Mouse (Mus musculus) midbrain, embryonic 16.5 days (tissue): Measurements from ENCODE around the gene Nfil3. TPM values are rescaled to one million over a fixed set of nuclear protein-coding genes. Genes with fewer than 3 reads are reported as not detected.

ENCODE experiments used
- polyA plus RNA-seq: library from polyadenylated mRNA; unstranded; fragments of >200 nt; fragmentation: Nextera tagmentation; extraction: Ambion mirVana; gene quantifications from 2 replicates; pipeline ENCODE4 v1.2.1, GENCODE M21; 2015

The Nfil3 gene
- polyA plus RNA-seq, 1 experiment from 2014 or later = 47.0 TPM

Other genes with a start within 250 kb of the Nfil3 start
- 59.6 and 60.2 TPM in 2 replicates for gene Auh, start 51.4 kb downstream of the Nfil3 start, polyA plus RNA-seq